Mouse (Mus musculus): Measurements from ENCODE around the gene Agps.
A peak's percentile ranks its signal among the peaks of the same experiment; 100 is the strongest.

Agps gene

DNA sequence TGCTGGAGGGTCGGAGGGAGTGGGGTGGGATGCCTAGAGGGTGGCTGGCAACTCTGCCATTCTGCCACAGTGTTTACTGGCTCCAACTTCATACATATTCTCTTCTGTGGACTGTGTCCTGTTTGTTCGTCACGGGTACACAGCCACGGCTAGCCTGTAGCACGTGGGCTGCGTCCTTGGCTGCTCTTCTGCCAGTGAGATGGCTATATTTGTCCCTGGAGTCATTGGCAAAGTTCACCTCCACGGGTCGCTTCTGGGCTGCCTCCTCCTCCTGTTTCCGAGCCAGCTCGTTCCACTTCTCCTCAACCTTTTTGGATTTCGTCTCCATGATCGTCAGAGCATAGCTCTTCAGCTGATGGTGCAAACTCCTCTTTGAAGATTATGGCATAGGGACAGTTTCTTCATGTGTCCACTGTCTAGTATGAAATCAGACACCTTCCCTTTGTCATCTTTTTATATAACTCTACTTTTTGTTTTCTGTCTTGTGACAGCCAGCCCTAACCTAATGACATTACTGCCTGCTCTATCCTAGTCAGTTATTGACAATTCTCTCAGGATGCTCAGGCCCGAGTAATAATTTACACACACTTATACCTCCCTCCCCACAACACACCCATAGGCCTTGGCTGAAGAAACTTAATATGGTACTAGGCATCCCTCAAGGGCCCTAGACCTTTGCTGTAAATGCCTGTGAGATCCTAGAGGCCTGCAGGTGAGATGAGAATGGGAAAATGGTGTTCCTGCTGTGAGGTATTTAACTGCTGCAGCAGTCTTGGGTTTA is 9.8 kb upstream of the Agps start:
- no peaks in the 10 kb centered on the region for H3K36me3 ChIP-seq (ENCODE audit: insufficient read depth, low read length)
- no peaks in the 10 kb centered on the region for H3K27me3 ChIP-seq (ENCODE audit: insufficient read depth, low read length)
- peaks cover 4% of the 10 kb centered on the region; the same call in 1 of the 2 replicates for H3K9me3 ChIP-seq (ENCODE audit: low read length)
- TF ChIP-seq NANOG (IDR thresholded peaks at IDR 0.05; ENCODE audit: borderline replicate concordance, low read length) (no peak), CTCF (conservative IDR thresholded peaks at IDR 0.05; ENCODE audit: low read length) (no peak), POU5F1 (IDR thresholded peaks at IDR 0.05; ENCODE audit: borderline replicate concordance, low read length) (no peak)
- H3K4me3 ChIP-seq (replicated peaks; ENCODE audit: low read length): no peak overlapping the region
- H3K4me1 ChIP-seq (replicated peaks; ENCODE audit: low read depth, low read length): no peaks in the 10 kb centered on the region

DNA sequence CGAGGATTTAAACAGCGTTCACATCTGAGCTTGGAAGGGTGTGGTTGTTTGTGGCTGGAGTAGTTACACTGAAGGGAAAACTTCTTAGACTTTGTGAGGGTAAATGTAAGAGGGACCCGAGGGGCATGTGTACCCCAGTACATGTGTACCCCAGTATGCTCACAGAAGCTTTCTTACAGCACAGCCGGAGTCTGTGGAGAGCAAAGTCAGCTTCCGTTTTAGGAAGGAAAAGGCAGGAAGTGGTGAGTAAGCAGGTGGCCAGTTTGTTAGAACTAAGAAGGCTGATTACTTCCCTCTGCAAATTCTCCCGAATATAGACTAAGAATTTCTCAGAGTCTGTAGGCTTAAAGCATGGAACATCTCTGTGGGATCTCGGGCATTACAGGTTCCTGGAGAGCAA is 8.2 kb upstream of the Agps start:
- Histone ChIP-seq H3K4me1 (replicated peaks; ENCODE audit: low read depth, low read length) (no peaks in the 10 kb centered on the region), H3K4me3 (replicated peaks; ENCODE audit: low read length) (no peak overlapping the region), H3K36me3 (ENCODE audit: insufficient read depth, low read length) (no peaks in the 10 kb centered on the region), H3K27me3 (ENCODE audit: insufficient read depth, low read length) (no peaks in the 10 kb centered on the region), H3K9me3 (ENCODE audit: low read length) (peaks cover 4% of the 10 kb centered on the region; the same call in 1 of the 2 replicates)
- TF ChIP-seq CTCF (conservative IDR thresholded peaks at IDR 0.05; ENCODE audit: low read length) (no peak), NANOG (IDR thresholded peaks at IDR 0.05; ENCODE audit: borderline replicate concordance, low read length) (no peak)

DNA sequence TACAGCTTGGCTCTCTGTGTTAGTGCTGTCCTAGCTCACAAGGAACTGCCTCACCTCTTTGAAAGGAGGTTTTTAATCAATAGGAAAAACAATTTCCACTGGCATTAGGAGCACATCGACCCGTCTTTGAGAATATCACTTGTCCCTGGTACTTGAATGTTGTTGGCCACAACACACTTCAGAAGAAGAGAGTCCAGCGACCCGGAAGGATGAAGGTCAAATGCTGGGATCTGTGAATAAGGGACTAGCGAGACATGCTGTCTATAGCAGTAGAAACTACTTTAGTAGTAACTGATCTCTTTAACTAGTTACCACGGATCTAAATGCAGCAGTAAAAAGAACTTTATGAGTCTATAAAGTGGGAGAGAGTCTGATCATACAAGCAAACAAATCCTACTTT is 7.8 kb upstream of the Agps start:
- Histone ChIP-seq H3K9me3 (ENCODE audit: low read length) (peaks cover 4% of the 10 kb centered on the region; the same call in 1 of the 2 replicates), H3K4me1 (replicated peaks; ENCODE audit: low read depth, low read length) (no peaks in the 10 kb centered on the region), H3K4me3 (replicated peaks; ENCODE audit: low read length) (no peak overlapping the region), H3K36me3 (ENCODE audit: insufficient read depth, low read length) (no peaks in the 10 kb centered on the region), H3K27me3 (ENCODE audit: insufficient read depth, low read length) (no peaks in the 10 kb centered on the region)
- TF ChIP-seq NANOG (IDR thresholded peaks at IDR 0.05; ENCODE audit: borderline replicate concordance, low read length): no peak
- no peak for TF ChIP-seq CTCF (conservative IDR thresholded peaks at IDR 0.05; ENCODE audit: low read length)
- no peak for TF ChIP-seq POU5F1 (IDR thresholded peaks at IDR 0.05; ENCODE audit: borderline replicate concordance, low read length)

DNA sequence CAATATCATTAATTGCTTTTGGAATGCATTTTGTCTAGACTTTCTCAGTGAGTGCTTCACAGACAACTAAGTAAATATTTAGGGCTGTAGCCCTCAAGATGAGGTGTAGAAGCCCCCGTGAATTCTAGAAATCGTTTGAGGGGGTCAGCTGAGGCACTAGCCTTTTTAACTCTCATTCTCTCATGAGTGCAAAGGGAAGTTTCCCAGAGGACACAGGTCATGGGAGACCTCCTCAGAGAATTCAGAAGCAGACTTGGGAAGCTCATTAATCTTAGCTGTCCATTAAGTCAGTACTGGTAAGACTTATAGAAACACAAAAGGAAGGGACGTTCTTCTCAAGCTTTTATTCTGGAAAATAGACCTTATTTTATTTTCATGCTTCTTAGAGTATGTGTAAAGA is 7.1 kb upstream of the Agps start:
- no peaks in the 10 kb centered on the region for H3K27me3 ChIP-seq (ENCODE audit: insufficient read depth, low read length)
- peaks cover 4% of the 10 kb centered on the region; the same call in 1 of the 2 replicates for H3K9me3 ChIP-seq (ENCODE audit: low read length)
- no peaks in the 10 kb centered on the region for H3K36me3 ChIP-seq (ENCODE audit: insufficient read depth, low read length)
- H3K4me3 ChIP-seq (replicated peaks; ENCODE audit: low read length): no peak overlapping the region
- TF ChIP-seq NANOG (IDR thresholded peaks at IDR 0.05; ENCODE audit: borderline replicate concordance, low read length) (no peak), CTCF (conservative IDR thresholded peaks at IDR 0.05; ENCODE audit: low read length) (no peak), POU5F1 (IDR thresholded peaks at IDR 0.05; ENCODE audit: borderline replicate concordance, low read length) (no peak)
- H3K4me1 ChIP-seq (replicated peaks; ENCODE audit: low read depth, low read length): no peaks in the 10 kb centered on the region

DNA sequence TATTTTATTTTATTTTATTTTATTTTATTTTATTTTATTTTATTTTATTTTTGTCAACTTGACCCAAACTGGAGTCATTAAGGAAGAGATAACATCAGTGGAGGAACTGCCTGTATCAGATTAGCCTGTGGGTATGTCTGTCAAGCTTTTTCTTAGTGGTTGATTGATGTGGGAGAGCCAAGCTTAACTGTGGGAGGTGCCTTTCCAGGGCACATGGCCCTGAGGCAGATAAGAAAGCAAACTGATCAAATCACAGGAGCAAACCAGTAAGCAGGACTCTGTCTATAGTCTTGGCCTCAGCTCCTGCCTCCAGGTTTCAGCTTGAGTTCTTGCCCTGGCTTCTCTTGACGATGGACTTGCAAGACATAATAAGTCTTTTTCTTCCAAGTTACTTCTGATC is 6.4 kb upstream of the Agps start:
- no peak for TF ChIP-seq NANOG (IDR thresholded peaks at IDR 0.05; ENCODE audit: borderline replicate concordance, low read length)
- Histone ChIP-seq H3K4me1 (replicated peaks; ENCODE audit: low read depth, low read length) (no peaks in the 10 kb centered on the region), H3K27me3 (ENCODE audit: insufficient read depth, low read length) (no peaks in the 10 kb centered on the region), H3K9me3 (ENCODE audit: low read length) (peaks cover 4% of the 10 kb centered on the region; the same call in 1 of the 2 replicates), H3K4me3 (replicated peaks; ENCODE audit: low read length) (no peak overlapping the region), H3K36me3 (ENCODE audit: insufficient read depth, low read length) (no peaks in the 10 kb centered on the region)

DNA sequence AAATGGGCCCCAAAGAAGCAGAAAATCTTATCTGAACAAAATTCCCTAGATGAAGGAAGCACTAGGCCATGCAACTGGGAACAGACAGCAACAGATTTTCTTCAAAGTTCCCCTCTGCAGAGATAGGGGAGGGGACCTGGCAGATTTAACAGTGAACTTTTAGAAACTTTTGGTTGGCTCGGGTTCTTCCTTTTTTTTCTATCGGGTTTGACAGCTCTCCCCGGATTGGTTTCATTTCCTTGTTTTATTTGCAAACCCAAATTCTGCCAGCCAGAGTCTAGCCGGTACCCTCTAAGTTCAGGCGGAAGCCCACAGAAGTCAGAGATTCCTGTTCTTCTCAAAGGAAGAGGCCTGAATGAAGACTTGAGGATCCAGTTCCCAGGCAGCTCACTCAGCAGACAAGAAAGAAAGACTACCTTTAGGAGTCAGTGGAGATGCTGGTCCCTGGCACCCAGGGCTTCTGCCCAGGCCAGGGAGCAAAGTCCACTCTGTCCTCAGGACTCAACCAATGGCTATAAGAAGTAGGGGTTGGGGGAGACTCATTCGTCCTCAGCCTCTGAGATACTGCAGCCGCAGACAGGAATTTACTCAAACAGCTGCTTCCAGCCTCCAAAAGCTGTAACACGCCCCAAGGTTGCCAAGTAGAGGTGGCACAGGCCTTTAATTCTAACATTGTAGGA is 2.9 kb upstream of the Agps start:
- no peaks in the 10 kb centered on the region for H3K27me3 ChIP-seq (ENCODE audit: insufficient read depth, low read length)
- H3K4me3 ChIP-seq (replicated peaks; ENCODE audit: low read length): no peak overlapping the region
- peaks cover 6% of the 10 kb centered on the region; the same call in 1 of the 2 replicates for H3K36me3 ChIP-seq (ENCODE audit: insufficient read depth, low read length)
- TF ChIP-seq CTCF (conservative IDR thresholded peaks at IDR 0.05; ENCODE audit: low read length) (no peak), NANOG (IDR thresholded peaks at IDR 0.05; ENCODE audit: borderline replicate concordance, low read length) (no peak), POU5F1 (IDR thresholded peaks at IDR 0.05; ENCODE audit: borderline replicate concordance, low read length) (no peak)
- peaks cover 23% of the 10 kb centered on the region for H3K4me1 ChIP-seq (replicated peaks; ENCODE audit: low read depth, low read length)
- no peaks in the 10 kb centered on the region for H3K9me3 ChIP-seq (ENCODE audit: low read length)

DNA sequence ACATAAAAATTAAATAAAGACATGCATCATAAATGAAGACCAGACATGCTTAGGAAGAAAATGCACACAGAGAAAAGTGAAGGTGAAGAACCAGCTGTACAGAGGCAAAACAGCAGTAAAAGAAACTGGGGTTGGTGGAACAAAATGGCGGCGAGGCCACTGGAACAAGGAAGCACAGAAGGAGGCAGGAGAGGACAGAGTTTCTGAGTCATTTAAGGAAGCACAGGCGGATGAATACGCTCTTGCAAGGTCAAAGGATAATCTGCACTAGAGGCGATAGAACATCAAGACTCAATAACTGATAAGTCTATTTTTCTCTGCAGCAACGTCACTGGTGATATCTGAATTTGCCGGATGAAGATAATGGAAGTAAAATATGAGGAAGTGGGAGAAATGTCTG is 1.7 kb upstream of the Agps start:
- H3K9me3 ChIP-seq (ENCODE audit: low read length): no peaks in the 10 kb centered on the region
- TF ChIP-seq CTCF (conservative IDR thresholded peaks at IDR 0.05; ENCODE audit: low read length) (no peak), POU5F1 (IDR thresholded peaks at IDR 0.05; ENCODE audit: borderline replicate concordance, low read length) (no peak), NANOG (IDR thresholded peaks at IDR 0.05; ENCODE audit: borderline replicate concordance, low read length) (no peak)
- H3K27me3 ChIP-seq (ENCODE audit: insufficient read depth, low read length): no peaks in the 10 kb centered on the region

DNA sequence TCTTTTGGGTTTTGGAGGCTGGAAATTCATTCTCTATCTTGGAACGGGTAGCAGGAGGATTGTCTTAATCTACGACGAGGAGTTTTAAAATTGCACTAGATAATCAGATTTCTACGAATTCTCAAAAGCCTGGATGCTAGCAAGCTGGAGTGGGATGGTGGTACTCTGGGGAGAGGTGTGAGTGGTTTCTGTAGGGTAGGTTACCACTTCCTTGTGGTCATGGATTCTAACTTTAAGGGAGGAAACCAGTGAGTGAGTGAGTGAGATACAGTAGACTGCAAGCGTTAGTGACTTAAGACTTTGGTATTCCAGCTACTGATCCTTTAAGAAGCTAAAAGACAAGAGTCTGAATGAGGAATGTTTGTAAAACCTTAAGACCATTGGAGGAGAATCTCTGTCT is 804 bp downstream of the Agps start:
- H3K36me3 ChIP-seq (ENCODE audit: insufficient read depth, low read length): peaks cover 23% of the 10 kb centered on the region
- peaks cover 37% of the 10 kb centered on the region for H3K4me1 ChIP-seq (replicated peaks; ENCODE audit: low read depth, low read length)
- no peaks in the 10 kb centered on the region for H3K9me3 ChIP-seq (ENCODE audit: low read length)
- no peaks in the 10 kb centered on the region for H3K27me3 ChIP-seq (ENCODE audit: insufficient read depth, low read length)
- TF ChIP-seq POU5F1 (IDR thresholded peaks at IDR 0.05; ENCODE audit: borderline replicate concordance, low read length) (no peak), CTCF (conservative IDR thresholded peaks at IDR 0.05; ENCODE audit: low read length) (no peak), NANOG (IDR thresholded peaks at IDR 0.05; ENCODE audit: borderline replicate concordance, low read length) (no peak)
- peak overlapping the region; percentile 97 for H3K4me3 ChIP-seq (replicated peaks; ENCODE audit: low read length)

More for the DNA sequence above, 1.7 kb upstream of the Agps start:
- no peak overlapping the region for H3K4me3 ChIP-seq (replicated peaks; ENCODE audit: low read length)
- H3K36me3 ChIP-seq (ENCODE audit: insufficient read depth, low read length): peaks cover 15% of the 10 kb centered on the region
- H3K4me1 ChIP-seq (replicated peaks; ENCODE audit: low read depth, low read length): peaks cover 25% of the 10 kb centered on the region
